Mouse (Mus musculus): ENCODE measurements around the gene Srl.

GRCm38 (mm10) chr16:4521074-4521667, 20.4 kb downstream of the Srl start:
- no peak for TF ChIP-seq EP300 (optimal IDR thresholded peaks at IDR 0.05)
- no peak for TF ChIP-seq CTCF (IDR thresholded peaks at IDR 0.05; ENCODE audit: low read depth)

Data from stomach, postnatal 0 days (tissue).